10 mouse cellular contexts compared by ENCODE assay signal in the genomic region with DNA sequence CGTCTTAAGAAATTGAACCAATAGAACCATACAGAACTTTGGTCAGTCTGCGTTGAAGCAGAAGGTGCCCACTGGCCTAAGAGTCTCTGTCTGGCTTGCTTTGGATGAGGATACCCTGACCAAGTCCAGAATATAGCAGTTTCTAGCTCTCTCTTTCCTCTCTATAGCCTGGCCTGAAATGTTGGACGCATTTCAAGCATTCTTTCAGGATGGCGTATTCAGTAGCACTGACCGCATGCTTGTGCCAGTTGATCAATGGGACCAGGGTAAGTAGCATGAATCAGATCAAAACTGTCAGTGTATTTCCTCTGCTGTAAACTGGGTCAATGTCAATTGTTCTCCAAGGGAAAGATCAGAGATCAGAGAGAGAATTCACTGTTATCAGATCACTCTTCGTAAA. TPM values are rescaled to one million over a fixed set of nuclear protein-coding genes. Genes with fewer than 3 reads are reported as not detected.
DNase-seq lines count a peak whose midpoint lies in the region; ATAC-seq lines count a peak whose summit lies in the region.
"Had no signal": no experiment of that assay in that cellular context is flagged by ENCODE, and none has a peak within 500 bp of the region (broad histone marks: within the 10 kb centered on the region; RNA-seq: fewer than 3 reads in every experiment).

No protein-coding gene starts in this region.

- H3K4me2 ChIP-seq in hindbrain, embryonic 16.5 days (ENCODE audit: low read length) = no peak overlapping the region
- H3K4me2 ChIP-seq in hindbrain, embryonic 14.5 days (replicated peaks) = no peak overlapping the region
- no peak overlapping the region for H3K4me2 ChIP-seq in forebrain, embryonic 14.5 days (ENCODE audit: low read length)

- peak; percentile 68 for ATAC-seq in hindbrain, embryonic 16.5 days
- no peak; the same call in 1 of the 2 replicates for ATAC-seq in hindbrain, embryonic 14.5 days (ENCODE audit: low FRiP score)
- ATAC-seq in forebrain, embryonic 14.5 days = peak; percentile 87

- no peaks in the 10 kb centered on the region for H3K9me3 ChIP-seq in hindbrain, embryonic 16.5 days (ENCODE audit: control insufficient read depth, low read length)
- no peaks in the 10 kb centered on the region for H3K9me3 ChIP-seq in hindbrain, embryonic 14.5 days (ENCODE audit: control insufficient read depth, low read length)
- H3K9me3 ChIP-seq in forebrain, embryonic 14.5 days (replicated peaks; ENCODE audit: control insufficient read depth, low read length) = no peaks in the 10 kb centered on the region

- H3K27ac ChIP-seq in hindbrain, embryonic 16.5 days (ENCODE audit: low read depth, low read length) = no peak overlapping the region
- no peak overlapping the region for H3K27ac ChIP-seq in hindbrain, embryonic 14.5 days
- H3K27ac ChIP-seq in forebrain, embryonic 14.5 days (ENCODE audit: low read depth, low read length) = no peak overlapping the region
- H3K27ac ChIP-seq: kidney, postnatal 0 days; liver, embryonic 14.5 days had no signal

- DNase-seq in hindbrain, embryonic 14.5 days (ENCODE audit: low spot score) = no peak
- DNase-seq in adrenal gland, adult 2 months = peak; percentile 75
- DNase-seq in forebrain, embryonic 14.5 days (ENCODE audit: low spot score) = peak; percentile 74
- DNase-seq in lung, postnatal 36 days = peak; percentile 63
- no peak for DNase-seq in frontal cortex, postnatal 36 days (ENCODE audit: low spot score in 2 of 2)
- DNase-seq in cerebellum, adult 11-12 months = no peak
- no peak for DNase-seq in gastrocnemius, postnatal 36 days

- 54% methylated on average over 6 of the region's 6 CpGs for WGBS in hindbrain, embryonic 16.5 days
- 66% methylated on average over 6 of the region's 6 CpGs for WGBS in hindbrain, embryonic 14.5 days
- WGBS in forebrain, embryonic 14.5 days = 19% methylated on average over 6 of the region's 6 CpGs

- H3K9ac ChIP-seq in hindbrain, embryonic 16.5 days (ENCODE audit: low read depth, low read length) = no peak overlapping the region
- H3K9ac ChIP-seq in hindbrain, embryonic 14.5 days = no peak overlapping the region
- no peak overlapping the region for H3K9ac ChIP-seq in forebrain, embryonic 14.5 days (ENCODE audit: low read length)
- H3K9ac ChIP-seq: liver, embryonic 14.5 days had no signal

- no peak overlapping the region for H3K4me3 ChIP-seq in hindbrain, embryonic 16.5 days (ENCODE audit: low read length)
- no peak overlapping the region for H3K4me3 ChIP-seq in hindbrain, embryonic 14.5 days (replicated peaks; ENCODE audit: low read length)
- H3K4me3 ChIP-seq in forebrain, embryonic 14.5 days (ENCODE audit: low read depth, low read length) = no peak overlapping the region

- intact Hi-C loops in gastrocnemius, postnatal 36 days (cut with DNase I) = no loop called here

- no peaks in the 10 kb centered on the region for H3K36me3 ChIP-seq in hindbrain, embryonic 16.5 days (ENCODE audit: control insufficient read depth, insufficient read depth, low read length)
- H3K36me3 ChIP-seq in hindbrain, embryonic 14.5 days (replicated peaks; ENCODE audit: control insufficient read depth, insufficient read depth) = no peaks in the 10 kb centered on the region
- H3K36me3 ChIP-seq in forebrain, embryonic 14.5 days (ENCODE audit: control insufficient read depth, insufficient read depth, low read length) = no peaks in the 10 kb centered on the region

- H3K27me3 ChIP-seq in hindbrain, embryonic 16.5 days (replicated peaks; ENCODE audit: control insufficient read depth, insufficient read depth, low read length) = no peaks in the 10 kb centered on the region
- H3K27me3 ChIP-seq in hindbrain, embryonic 14.5 days (ENCODE audit: control insufficient read depth, insufficient read depth, low read length) = peaks cover 7% of the 10 kb centered on the region
- H3K27me3 ChIP-seq in forebrain, embryonic 14.5 days (replicated peaks; ENCODE audit: control insufficient read depth, insufficient read depth, low read length) = peaks cover 3% of the 10 kb centered on the region; the same call in 1 of the 2 replicates

- peaks cover 7% of the 10 kb centered on the region for H3K4me1 ChIP-seq in hindbrain, embryonic 16.5 days (ENCODE audit: control insufficient read depth, insufficient read depth, low read depth, low read length)
- peaks cover 4% of the 10 kb centered on the region for H3K4me1 ChIP-seq in hindbrain, embryonic 14.5 days (replicated peaks; ENCODE audit: control insufficient read depth, insufficient read depth, low read length)
- H3K4me1 ChIP-seq in forebrain, embryonic 14.5 days (ENCODE audit: control insufficient read depth, insufficient read depth, low read length) = peaks cover 12% of the 10 kb centered on the region

RNA-seq across cellular contexts. Expression of a gene that starts 6.6 kb away (rescaled TPM):
- polyA plus RNA-seq in hindbrain, embryonic 16.5 days (2015; fragmentation: Nextera tagmentation; extraction: Ambion mirVana) = 1.3 and 1.5 TPM in 2 replicates
- polyA plus RNA-seq in hindbrain, embryonic 14.5 days (2014; fragmentation: Nextera tagmentation; extraction: Ambion mirVana) = 2.3 and 2.6 TPM in 2 replicates
- 1 to 10 TPM; 6.8 to 7.2 TPM for total RNA-seq in adrenal gland, adult 2 months (2021)
- polyA plus RNA-seq in adrenal gland, adult 2 months (2012; rRNA removed) = 18.9 and 27.3 TPM in 2 replicates
- polyA plus RNA-seq in forebrain, embryonic 14.5 days (2014; fragmentation: Nextera tagmentation; extraction: Ambion mirVana) = 1.7 and 1.8 TPM in 2 replicates
- 10 to 100 TPM; 37.1 to 57.3 TPM for total RNA-seq in gastrocnemius, postnatal 36 days (2021)

Comparison
In these comparisons a context has a peak if more than half of its experiments do, and no peak if none do; other contexts are left out.
1. DNase-seq: peak in adrenal gland, adult 2 months (single experiment), forebrain, embryonic 14.5 days (single experiment) and lung, postnatal 36 days (single experiment); none in hindbrain, embryonic 14.5 days (single experiment), frontal cortex, postnatal 36 days (0 of 2), cerebellum, adult 11-12 months (single experiment) and gastrocnemius, postnatal 36 days (0 of 2).